Mouse (Mus musculus): ENCODE measurements around the gene Fam184b. TPM values are rescaled to one million over a fixed set of nuclear protein-coding genes. Genes with fewer than 3 reads are reported as not detected.

Fam184b gene
- polyA plus RNA-seq, 1 experiment from 2014 or later = 0.11 TPM

GRCm38 (mm10) chr5:45577376-45577775 lies 62.0 kb downstream of the Fam184b start:
- no peak overlapping the region for H3K9ac ChIP-seq (ENCODE audit: low read depth, low read length)
- 69% methylated on average over 1 of the region's 1 CpGs for whole genome bisulfite sequencing (ENCODE audit: insufficient replicate concordance)
- H3K4me3 ChIP-seq (ENCODE audit: low read depth, low read length) = no peak overlapping the region
- H3K27me3 ChIP-seq (ENCODE audit: control insufficient read depth, insufficient read depth, low read depth, low read length) = no peaks in the 10 kb centered on the region
- ATAC-seq (ENCODE audit: low read depth) = no peak
- no peaks in the 10 kb centered on the region for H3K36me3 ChIP-seq (ENCODE audit: control insufficient read depth, insufficient read depth)
- no peaks in the 10 kb centered on the region for H3K4me1 ChIP-seq (ENCODE audit: control insufficient read depth, low read depth, low read length)
- no peaks in the 10 kb centered on the region for H3K9me3 ChIP-seq (replicated peaks; ENCODE audit: control insufficient read depth, low read length)
- no peak overlapping the region for H3K27ac ChIP-seq (ENCODE audit: low read length)
- no peak overlapping the region for H3K4me2 ChIP-seq (ENCODE audit: low read depth, low read length)

GRCm38 (mm10) chr5:45576716-45577115 lies 62.7 kb downstream of the Fam184b start:
- H3K9ac ChIP-seq (ENCODE audit: low read depth, low read length) = no peak overlapping the region
- H3K9me3 ChIP-seq (replicated peaks; ENCODE audit: control insufficient read depth, low read length) = no peaks in the 10 kb centered on the region
- H3K4me2 ChIP-seq (ENCODE audit: low read depth, low read length) = no peak overlapping the region
- H3K27ac ChIP-seq (ENCODE audit: low read length) = no peak overlapping the region
- ATAC-seq (ENCODE audit: low read depth) = no peak
- H3K4me3 ChIP-seq (ENCODE audit: low read depth, low read length) = no peak overlapping the region
- no peaks in the 10 kb centered on the region for H3K36me3 ChIP-seq (ENCODE audit: control insufficient read depth, insufficient read depth)
- H3K4me1 ChIP-seq (ENCODE audit: control insufficient read depth, low read depth, low read length) = no peaks in the 10 kb centered on the region
- no peaks in the 10 kb centered on the region for H3K27me3 ChIP-seq (ENCODE audit: control insufficient read depth, insufficient read depth, low read depth, low read length)
- 50% methylated on average over 3 of the region's 3 CpGs for WGBS (ENCODE audit: insufficient replicate concordance)

GRCm38 (mm10) chr5:45572816-45573215 lies 66.6 kb downstream of the Fam184b start:
- Histone ChIP-seq H3K27me3 (ENCODE audit: control insufficient read depth, insufficient read depth, low read depth, low read length) (no peaks in the 10 kb centered on the region), H3K36me3 (ENCODE audit: control insufficient read depth, insufficient read depth) (no peaks in the 10 kb centered on the region), H3K4me1 (ENCODE audit: control insufficient read depth, low read depth, low read length) (no peaks in the 10 kb centered on the region), H3K9me3 (replicated peaks; ENCODE audit: control insufficient read depth, low read length) (no peaks in the 10 kb centered on the region), H3K27ac (ENCODE audit: low read length) (no peak overlapping the region), H3K4me3 (ENCODE audit: low read depth, low read length) (no peak overlapping the region), H3K4me2 (ENCODE audit: low read depth, low read length) (no peak overlapping the region), H3K9ac (ENCODE audit: low read depth, low read length) (no peak overlapping the region)
- 35% methylated on average over 5 of the region's 5 CpGs for WGBS (ENCODE audit: insufficient replicate concordance)
- ATAC-seq (ENCODE audit: low read depth) = no peak

- Histone ChIP-seq H3K27ac (ENCODE audit: low read length) (no peak overlapping the region), H3K9ac (ENCODE audit: low read depth, low read length) (no peak overlapping the region), H3K4me2 (ENCODE audit: low read depth, low read length) (no peak overlapping the region), H3K4me1 (ENCODE audit: control insufficient read depth, low read depth, low read length) (no peaks in the 10 kb centered on the region), H3K9me3 (replicated peaks; ENCODE audit: control insufficient read depth, low read length) (no peaks in the 10 kb centered on the region), H3K27me3 (ENCODE audit: control insufficient read depth, insufficient read depth, low read depth, low read length) (no peaks in the 10 kb centered on the region), H3K4me3 (ENCODE audit: low read depth, low read length) (no peak overlapping the region), H3K36me3 (ENCODE audit: control insufficient read depth, insufficient read depth) (no peaks in the 10 kb centered on the region)
- ATAC-seq (ENCODE audit: low read depth) = no peak
- WGBS (ENCODE audit: insufficient replicate concordance) = 68% methylated on average over 1 of the region's 1 CpGs
Measured at GRCm38 (mm10) chr5:45565829-45566228, 73.6 kb downstream of the Fam184b start.

- ATAC-seq (ENCODE audit: low read depth) = no peak
- Histone ChIP-seq H3K4me2 (ENCODE audit: low read depth, low read length) (no peak overlapping the region), H3K27me3 (ENCODE audit: control insufficient read depth, insufficient read depth, low read depth, low read length) (no peaks in the 10 kb centered on the region), H3K4me3 (ENCODE audit: low read depth, low read length) (no peak overlapping the region), H3K4me1 (ENCODE audit: control insufficient read depth, low read depth, low read length) (no peaks in the 10 kb centered on the region), H3K9ac (ENCODE audit: low read depth, low read length) (no peak overlapping the region), H3K27ac (ENCODE audit: low read length) (no peak overlapping the region), H3K36me3 (ENCODE audit: control insufficient read depth, insufficient read depth) (no peaks in the 10 kb centered on the region), H3K9me3 (replicated peaks; ENCODE audit: control insufficient read depth, low read length) (no peaks in the 10 kb centered on the region)
- WGBS (ENCODE audit: insufficient replicate concordance) = 24% methylated on average over 6 of the region's 6 CpGs
Measured at GRCm38 (mm10) chr5:45564054-45564453, 75.4 kb downstream of the Fam184b start.

GRCm38 (mm10) chr5:45549586-45549985 lies 89.8 kb downstream of the Fam184b start:
- no peaks in the 10 kb centered on the region for H3K27me3 ChIP-seq (ENCODE audit: control insufficient read depth, insufficient read depth, low read depth, low read length)
- no peak overlapping the region for H3K9ac ChIP-seq (ENCODE audit: low read depth, low read length)
- 65% methylated on average over 1 of the region's 1 CpGs for WGBS (ENCODE audit: insufficient replicate concordance)
- no peaks in the 10 kb centered on the region for H3K9me3 ChIP-seq (replicated peaks; ENCODE audit: control insufficient read depth, low read length)
- H3K4me2 ChIP-seq (ENCODE audit: low read depth, low read length) = no peak overlapping the region
- no peaks in the 10 kb centered on the region for H3K36me3 ChIP-seq (ENCODE audit: control insufficient read depth, insufficient read depth)
- no peak overlapping the region for H3K27ac ChIP-seq (ENCODE audit: low read length)
- H3K4me3 ChIP-seq (ENCODE audit: low read depth, low read length) = no peak overlapping the region
- ATAC-seq (ENCODE audit: low read depth) = no peak
- H3K4me1 ChIP-seq (ENCODE audit: control insufficient read depth, low read depth, low read length) = no peaks in the 10 kb centered on the region

GRCm38 (mm10) chr5:45543374-45543773 lies 96.0 kb downstream of the Fam184b start:
- Histone ChIP-seq H3K4me2 (ENCODE audit: low read depth, low read length) (no peak overlapping the region), H3K9me3 (replicated peaks; ENCODE audit: control insufficient read depth, low read length) (no peaks in the 10 kb centered on the region), H3K27ac (ENCODE audit: low read length) (no peak overlapping the region), H3K4me1 (ENCODE audit: control insufficient read depth, low read depth, low read length) (no peaks in the 10 kb centered on the region), H3K36me3 (ENCODE audit: control insufficient read depth, insufficient read depth) (no peaks in the 10 kb centered on the region), H3K27me3 (ENCODE audit: control insufficient read depth, insufficient read depth, low read depth, low read length) (no peaks in the 10 kb centered on the region), H3K9ac (ENCODE audit: low read depth, low read length) (no peak overlapping the region), H3K4me3 (ENCODE audit: low read depth, low read length) (no peak overlapping the region)
- 69% methylated on average over 5 of the region's 5 CpGs for WGBS (ENCODE audit: insufficient replicate concordance)
- ATAC-seq (ENCODE audit: low read depth) = no peak

GRCm38 (mm10) chr5:45539502-45539901 lies 99.9 kb downstream of the Fam184b start:
- Histone ChIP-seq H3K27me3 (ENCODE audit: control insufficient read depth, insufficient read depth, low read depth, low read length) (no peaks in the 10 kb centered on the region), H3K4me3 (ENCODE audit: low read depth, low read length) (no peak overlapping the region), H3K9ac (ENCODE audit: low read depth, low read length) (no peak overlapping the region), H3K36me3 (ENCODE audit: control insufficient read depth, insufficient read depth) (no peaks in the 10 kb centered on the region), H3K4me1 (ENCODE audit: control insufficient read depth, low read depth, low read length) (no peaks in the 10 kb centered on the region), H3K27ac (ENCODE audit: low read length) (no peak overlapping the region), H3K4me2 (ENCODE audit: low read depth, low read length) (no peak overlapping the region), H3K9me3 (replicated peaks; ENCODE audit: control insufficient read depth, low read length) (no peaks in the 10 kb centered on the region)
- WGBS (ENCODE audit: insufficient replicate concordance) = 53% methylated on average over 10 of the region's 10 CpGs
- no peak for ATAC-seq (ENCODE audit: low read depth)

GRCm38 (mm10) chr5:45535177-45535576 lies 104.2 kb downstream of the Fam184b start:
- no peak overlapping the region for H3K27ac ChIP-seq (ENCODE audit: low read length)
- 47% methylated on average over 4 of the region's 4 CpGs for WGBS (ENCODE audit: insufficient replicate concordance)
- no peak for ATAC-seq (ENCODE audit: low read depth)
- no peaks in the 10 kb centered on the region for H3K27me3 ChIP-seq (ENCODE audit: control insufficient read depth, insufficient read depth, low read depth, low read length)
- H3K4me2 ChIP-seq (ENCODE audit: low read depth, low read length) = no peak overlapping the region
- H3K4me1 ChIP-seq (ENCODE audit: control insufficient read depth, low read depth, low read length) = no peaks in the 10 kb centered on the region
- H3K36me3 ChIP-seq (ENCODE audit: control insufficient read depth, insufficient read depth) = no peaks in the 10 kb centered on the region
- no peak overlapping the region for H3K9ac ChIP-seq (ENCODE audit: low read depth, low read length)
- H3K4me3 ChIP-seq (ENCODE audit: low read depth, low read length) = no peak overlapping the region
- H3K9me3 ChIP-seq (replicated peaks; ENCODE audit: control insufficient read depth, low read length) = no peaks in the 10 kb centered on the region

Measured in liver, embryonic 16.5 days (tissue).